Mouse (Mus musculus) thymus, postnatal 4 days (tissue): ENCODE data around the gene Olfr586.

ENCODE experiments used
- DNase-seq: peaks from one replicate; pipeline ENCODE4 v3.0.0; 2021

Gene Olfr586

GRCm38 (mm10) chr7:103125538-103125937 lies at the start of gene Olfr586:
TSS of gene Olfr586 (minus strand) at chr7:103125638.
- DNase-seq, result no peak

- no peak for DNase-seq
Observed at GRCm38 (mm10) chr7:103169697-103170096, 44.3 kb upstream of the Olfr586 start.

DNA sequence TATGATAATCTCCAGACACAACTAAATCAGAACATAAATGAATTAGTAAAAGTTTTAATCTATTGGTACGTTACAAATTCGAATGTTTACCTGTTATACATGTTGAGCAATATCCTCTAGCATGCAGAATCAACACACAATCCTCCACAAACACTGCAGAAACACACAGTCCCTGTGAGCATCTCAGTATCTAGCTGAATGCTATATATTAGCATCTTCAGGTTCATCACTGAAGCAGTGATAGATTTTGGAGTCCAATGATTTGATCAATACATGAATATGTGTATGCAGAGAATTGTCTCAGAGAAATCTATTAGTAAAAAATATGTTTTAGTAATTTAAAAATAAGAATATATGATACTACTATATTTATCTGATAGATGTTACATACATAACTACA lies 30.8 kb upstream of the Olfr586 start, which contains the start of gene Olfr589:
Gene Olfr589, minus strand, starts transcription at position 101 of the 400 bp plus-strand sequence.
- no peak for DNase-seq

DNA sequence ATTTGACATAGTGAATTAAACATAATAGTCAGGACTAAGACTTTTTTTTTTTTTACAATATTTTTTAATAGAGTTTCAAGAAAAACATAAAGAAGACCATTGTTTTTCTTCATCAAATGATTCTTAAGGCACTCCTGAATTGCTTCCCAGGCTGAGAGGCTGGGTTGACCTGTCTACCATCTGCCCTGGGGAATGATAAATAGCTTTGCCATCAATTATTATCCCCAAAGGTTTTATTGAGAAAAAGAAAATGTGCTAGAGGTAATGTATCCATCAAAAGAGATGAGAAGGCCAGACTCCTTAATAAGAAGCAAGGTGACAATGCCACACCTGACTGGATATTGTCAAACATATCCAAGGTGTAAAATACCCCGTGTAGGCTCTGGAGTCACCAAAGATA lies 15.1 kb upstream of the Olfr586 start, which contains the start of gene Olfr588-ps1:
Gene Olfr588-ps1, plus strand, starts transcription at position 301 of the 400 bp plus-strand sequence.
- no peak for DNase-seq

GRCm38 (mm10) chr7:103119406-103119805 lies 6.0 kb downstream of the Olfr586 start:
- DNase-seq, result no peak

- no peak for DNase-seq
Observed at GRCm38 (mm10) chr7:103097420-103097819, 28.0 kb downstream of the Olfr586 start, which contains the start of gene Olfr585. TSS of gene Olfr585 (plus strand) at chr7:103097720.

DNA sequence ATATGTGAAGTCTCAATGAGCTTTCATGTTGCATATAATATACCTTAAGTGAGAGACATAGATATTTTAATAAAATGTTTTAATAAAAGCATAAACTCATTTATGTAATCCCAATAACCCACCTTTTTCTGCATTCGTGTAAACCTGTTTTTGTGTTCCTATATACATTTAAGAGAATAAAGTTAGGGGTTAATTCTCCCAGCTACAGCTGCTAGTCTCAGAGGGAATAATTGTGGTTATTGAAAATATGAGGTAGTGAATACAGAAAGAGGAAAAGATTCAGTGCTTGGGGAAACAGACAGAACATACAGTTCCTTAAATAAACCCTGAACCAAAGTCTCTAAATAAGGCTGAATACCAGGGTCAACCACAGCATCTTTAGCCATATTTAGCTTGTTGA lies 43.9 kb downstream of the Olfr586 start, which contains the start of gene Olfr584:
Gene Olfr584, plus strand, starts transcription at position 301 of the 400 bp plus-strand sequence.
- DNase-seq, result no peak
